Mouse (Mus musculus): Measurements from ENCODE around the gene Map7d1. TPM values are rescaled to one million over a fixed set of nuclear protein-coding genes. Genes with fewer than 3 reads are reported as not detected.

Map7d1 gene
- total RNA-seq, 2 experiments from 2014 or later: 254 to 283 TPM

DNA sequence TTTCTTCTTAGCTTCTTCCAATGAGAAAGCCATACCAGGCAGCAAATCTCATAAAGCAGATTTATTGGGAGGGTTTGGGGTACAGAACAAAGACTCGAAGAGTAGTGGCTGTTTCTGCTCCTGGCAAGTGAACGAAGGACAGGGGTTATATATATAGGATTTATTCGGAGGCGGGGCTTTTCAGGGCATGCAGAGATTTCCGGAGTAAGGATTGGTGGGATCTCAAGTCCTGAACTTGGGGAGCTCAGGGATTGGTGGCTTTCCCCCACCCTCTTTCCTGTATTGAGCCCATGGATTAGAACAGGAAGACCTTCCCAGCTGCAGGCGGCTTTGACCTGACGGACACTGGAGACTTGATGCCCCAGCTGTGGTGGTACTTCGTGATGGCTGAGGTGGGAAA lies 52.1 kb downstream of the Map7d1 start:
- no peak for DNase-seq (ENCODE audit: low spot score in 2 of 2)

DNA sequence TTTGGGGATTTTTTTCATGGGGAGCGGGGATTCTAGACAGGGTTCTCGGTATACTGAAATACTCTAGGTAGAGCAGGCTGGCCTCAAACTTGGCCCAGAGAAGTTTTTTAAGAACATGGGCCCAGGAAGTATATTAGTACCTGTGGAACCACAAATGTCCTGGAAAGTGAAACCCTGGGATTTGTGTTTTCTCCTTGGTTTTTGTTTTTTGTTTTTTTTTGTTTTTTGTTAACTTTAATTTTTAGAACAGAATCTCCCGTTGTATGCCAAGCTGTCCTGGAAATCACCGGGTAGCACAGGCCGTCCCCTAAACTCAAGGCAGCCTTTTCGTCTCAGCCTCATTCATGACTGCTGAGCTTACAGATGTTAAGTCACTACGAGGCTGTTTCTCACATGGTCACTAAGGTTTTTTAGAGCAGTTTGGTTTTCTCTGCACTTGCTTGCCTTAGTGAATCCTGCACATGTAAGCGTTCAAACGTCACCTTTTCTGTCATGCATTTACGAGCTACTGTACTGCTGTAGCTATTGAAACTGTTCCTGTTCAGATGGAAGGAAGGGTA lies 52.7 kb downstream of the Map7d1 start:
- no peak for DNase-seq (ENCODE audit: low spot score in 2 of 2)

DNA sequence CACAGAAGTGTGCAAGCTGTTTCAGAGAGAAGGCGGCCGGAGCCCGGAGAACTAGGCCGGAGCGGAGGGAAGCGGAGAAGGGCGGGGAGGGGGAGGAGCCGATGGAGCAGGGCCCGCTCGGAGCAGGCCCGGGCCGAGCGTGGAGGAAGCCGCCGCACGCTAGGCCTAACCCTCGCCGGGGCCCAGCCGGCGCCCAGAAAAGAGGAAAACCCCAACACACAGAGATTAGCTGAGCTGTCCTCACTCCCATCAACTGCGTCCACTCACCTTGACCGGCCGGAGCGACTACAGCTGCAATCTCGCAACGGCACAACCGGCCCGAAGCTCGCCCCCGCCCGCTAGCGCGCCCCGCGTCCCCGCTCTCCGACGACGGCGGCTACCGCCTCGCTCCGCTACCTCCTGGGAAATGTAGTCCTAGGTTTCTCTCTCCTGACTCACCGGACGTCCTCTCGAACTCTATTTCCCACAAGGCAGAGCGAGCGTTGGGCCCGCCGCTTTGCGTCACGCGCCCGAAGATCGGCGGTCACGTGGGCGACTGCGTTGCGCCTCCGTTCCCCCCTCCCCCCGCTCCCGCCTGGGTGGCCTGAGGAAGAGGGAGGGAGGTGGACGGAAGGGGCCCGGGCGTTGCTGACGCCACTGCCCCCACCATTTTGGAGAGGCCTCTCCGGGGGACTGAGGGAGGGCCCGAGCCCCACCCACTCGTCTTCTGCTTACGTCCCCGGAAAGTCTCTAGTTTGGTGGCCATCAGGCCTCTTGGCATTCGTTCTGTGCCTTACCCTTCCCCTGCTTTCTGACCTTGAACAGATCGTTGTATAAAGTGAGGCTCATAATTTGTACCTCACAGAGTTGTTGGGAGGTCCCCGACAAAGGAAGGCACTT lies 53.6 kb downstream of the Map7d1 start, which contains the start of gene Thrap3:
Gene Thrap3 (minus strand): TSS at position 458 of the 879 bp plus-strand sequence.
- peak; percentile 99 for DNase-seq (ENCODE audit: low spot score in 2 of 2)

DNA sequence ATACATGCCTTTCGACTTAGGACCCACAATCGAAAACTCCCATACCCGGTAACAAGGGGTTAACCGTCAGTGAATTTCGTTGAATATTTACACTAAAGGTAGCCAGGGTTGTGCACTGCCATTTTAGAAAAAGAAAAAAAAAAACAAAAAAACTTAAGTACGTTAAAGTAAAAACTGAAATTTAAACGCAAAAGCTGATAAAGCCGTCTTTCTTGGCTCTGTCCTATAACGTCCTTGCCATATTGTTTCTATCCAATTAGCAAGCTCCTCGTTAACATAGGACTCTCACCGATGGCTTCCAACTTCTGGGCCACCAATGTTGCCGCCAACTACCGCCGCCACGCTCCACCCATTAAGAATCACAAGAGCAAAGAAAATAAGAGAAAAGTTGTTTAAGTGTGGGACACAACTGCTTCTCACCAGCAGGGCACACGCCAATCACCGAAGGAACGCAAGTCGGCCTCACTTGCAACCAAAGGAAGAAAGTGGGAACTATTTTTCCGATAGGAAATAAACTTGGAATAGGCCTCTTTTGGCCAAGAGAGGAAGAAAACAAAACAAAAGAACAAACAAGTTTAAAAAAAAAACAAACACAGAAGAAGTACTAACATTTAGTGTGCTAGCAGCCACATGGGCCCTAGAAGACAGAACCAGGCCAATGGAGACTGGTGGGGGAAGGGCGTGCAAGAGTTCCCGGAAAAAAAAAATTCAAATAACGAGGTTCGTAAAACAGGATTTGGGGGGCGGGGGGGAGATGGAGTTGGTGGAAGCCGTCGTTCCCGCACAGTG lies 54.4 kb downstream of the Map7d1 start:
- peak in 1 of 2 experiments; percentile 48 for DNase-seq (ENCODE audit: low spot score in 2 of 2)

DNA sequence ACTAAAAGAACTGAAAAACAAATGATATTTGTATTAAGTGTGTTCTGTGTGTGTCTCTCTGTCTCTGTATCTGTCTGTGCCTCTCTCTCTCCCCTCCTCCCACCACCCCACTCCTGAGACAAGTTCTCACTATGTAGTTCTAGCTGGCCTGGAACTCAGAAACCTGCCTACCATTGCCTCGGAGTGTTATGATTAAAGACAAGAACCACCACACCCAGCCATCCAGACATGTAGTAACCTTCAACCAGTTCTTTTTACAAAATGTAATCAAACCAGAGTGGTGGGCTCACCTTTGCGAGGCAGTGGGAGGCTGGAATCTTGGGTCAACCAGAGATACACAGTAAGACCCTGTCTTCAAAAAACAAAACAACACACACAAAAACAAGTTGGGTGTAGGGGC lies 55.5 kb downstream of the Map7d1 start:
- DNase-seq (ENCODE audit: low spot score in 2 of 2): no peak

DNA sequence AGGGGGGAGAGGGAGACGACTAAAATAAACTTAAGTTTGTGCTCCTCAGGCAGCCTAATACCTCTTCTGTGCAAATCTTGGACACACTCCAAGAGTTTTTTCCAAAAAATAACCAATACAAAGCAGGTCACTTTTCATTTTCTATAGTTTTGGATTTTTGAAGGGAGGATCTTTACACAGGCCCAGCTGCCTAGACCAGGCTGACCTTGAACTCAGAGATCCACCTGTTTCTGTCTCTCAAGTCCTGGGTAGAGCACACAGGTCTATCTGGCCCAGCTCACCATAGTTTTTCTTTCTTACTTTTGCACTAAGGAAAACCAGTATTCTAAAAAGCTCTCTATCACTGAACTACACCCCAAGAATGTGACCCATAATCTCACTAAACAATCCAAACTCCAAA lies 56.1 kb downstream of the Map7d1 start:
- DNase-seq (ENCODE audit: low spot score in 2 of 2): no peak

DNA sequence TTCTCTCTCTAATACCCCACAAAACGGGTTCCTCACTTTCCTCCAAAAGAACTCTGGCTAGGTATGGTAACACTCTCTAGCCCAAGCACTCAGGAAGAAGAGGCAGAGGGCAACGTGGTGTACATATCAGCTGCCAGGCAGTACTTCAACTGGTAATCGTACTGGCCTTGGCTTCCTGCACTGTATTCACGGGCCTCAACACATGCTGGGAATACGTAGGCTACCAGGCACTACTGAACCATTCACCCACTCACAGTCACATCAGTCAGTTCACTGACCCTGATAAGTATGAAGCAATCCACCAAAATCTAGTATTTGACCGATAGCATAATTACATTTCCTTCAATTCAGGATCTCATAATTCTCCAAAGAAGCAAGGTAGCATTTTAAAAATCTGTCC lies 56.6 kb downstream of the Map7d1 start:
- DNase-seq (ENCODE audit: low spot score in 2 of 2): no peak

DNA sequence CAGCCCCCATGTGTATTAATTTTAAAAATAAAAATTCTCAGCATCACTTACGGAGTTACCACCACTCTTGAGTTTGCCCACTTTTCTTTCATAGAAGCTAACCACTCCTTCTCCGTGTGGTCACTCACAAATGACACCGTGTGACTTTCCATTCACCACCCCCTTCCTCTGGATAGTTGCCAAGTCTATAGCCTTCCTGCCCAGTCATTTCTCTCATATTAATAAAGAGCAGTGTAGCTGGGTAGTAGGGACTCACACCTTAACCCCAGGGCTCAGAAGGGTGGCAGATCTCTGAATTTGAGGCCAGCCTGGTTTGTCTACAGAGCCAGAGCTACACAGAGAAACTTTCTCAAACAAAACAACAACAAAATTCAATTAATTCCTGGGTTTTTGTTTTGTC lies 58.7 kb downstream of the Map7d1 start:
- no peak for DNase-seq (ENCODE audit: low spot score in 2 of 2)

DNA sequence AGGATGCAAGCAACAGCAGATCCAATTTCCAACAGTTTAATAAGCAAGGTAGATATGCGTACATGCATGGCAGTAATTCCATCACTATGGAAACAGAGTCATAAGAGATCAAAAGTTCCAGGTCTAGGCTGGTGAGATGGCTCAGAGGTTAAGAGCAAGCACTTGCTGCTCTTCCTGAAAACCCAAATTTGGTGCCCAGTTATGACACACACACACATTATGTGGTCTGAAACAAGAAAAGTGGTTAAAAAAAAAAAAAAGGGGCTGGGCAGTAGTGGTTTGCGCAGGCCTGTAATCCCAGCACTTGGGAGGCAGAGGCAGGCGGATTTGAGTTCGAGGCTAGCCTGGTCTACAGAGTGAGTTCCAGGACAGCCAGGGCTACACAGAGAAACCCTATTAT lies 61.2 kb downstream of the Map7d1 start:
- no peak for DNase-seq (ENCODE audit: low spot score in 2 of 2)

DNA sequence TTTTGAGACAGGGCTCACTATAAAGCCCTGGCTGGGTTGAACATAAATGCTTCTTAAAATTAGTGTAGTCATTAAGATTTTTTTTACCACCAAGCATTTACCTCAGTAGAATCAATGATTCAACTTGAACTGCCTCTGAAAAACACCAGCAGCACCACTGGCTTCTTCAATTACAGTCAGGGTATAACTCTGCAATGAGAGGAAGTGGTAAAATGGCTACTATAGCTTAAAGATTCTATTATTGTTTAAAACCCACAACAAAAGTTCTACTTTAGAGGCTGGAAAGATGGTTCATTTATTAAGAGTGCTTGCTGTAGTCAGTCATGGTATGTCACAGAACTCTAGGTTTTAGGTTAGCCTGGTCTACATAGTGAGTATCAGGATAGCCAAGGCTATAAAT lies 61.9 kb downstream of the Map7d1 start:
- DNase-seq (ENCODE audit: low spot score in 2 of 2): no peak

DNA sequence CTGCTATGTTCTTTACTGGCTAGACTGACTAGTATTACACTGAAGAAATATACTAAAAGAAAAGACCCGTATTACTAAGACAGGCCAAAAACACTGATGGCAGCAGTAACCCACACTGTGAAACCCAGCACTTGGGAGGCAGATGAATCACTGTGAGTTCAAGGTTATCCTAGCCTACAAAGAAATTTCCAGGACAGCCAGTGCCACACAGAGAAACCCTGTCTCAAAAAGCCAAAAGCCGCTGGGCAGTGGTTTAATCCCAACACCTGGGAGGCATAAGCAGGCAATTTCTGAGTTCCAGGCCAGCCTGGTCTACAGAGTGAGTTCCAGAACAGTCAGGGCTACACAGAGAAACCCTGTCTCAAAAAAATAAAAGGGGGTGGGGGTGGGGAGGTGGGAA lies 65.5 kb downstream of the Map7d1 start:
- DNase-seq (ENCODE audit: low spot score in 2 of 2): no peak

DNA sequence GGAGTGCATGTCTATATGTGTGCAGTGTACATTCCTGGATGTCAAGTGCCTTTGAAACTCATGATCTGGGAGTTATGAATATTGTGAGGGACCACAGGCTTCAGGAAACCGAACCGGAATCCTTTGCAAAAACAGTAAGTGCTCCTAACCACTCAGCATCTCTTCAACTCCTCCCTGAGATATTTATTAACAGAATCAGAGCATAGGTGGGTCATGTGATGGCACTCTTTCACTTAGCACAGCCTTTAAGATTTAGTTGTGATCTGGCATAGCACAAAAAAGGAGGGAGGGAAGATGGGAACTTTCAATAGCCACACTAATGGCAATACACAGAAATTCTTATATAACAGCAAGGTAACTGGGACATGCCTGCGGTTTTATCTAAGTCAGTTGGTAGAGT lies 69.0 kb downstream of the Map7d1 start:
- DNase-seq (ENCODE audit: low spot score in 2 of 2): no peak

DNA sequence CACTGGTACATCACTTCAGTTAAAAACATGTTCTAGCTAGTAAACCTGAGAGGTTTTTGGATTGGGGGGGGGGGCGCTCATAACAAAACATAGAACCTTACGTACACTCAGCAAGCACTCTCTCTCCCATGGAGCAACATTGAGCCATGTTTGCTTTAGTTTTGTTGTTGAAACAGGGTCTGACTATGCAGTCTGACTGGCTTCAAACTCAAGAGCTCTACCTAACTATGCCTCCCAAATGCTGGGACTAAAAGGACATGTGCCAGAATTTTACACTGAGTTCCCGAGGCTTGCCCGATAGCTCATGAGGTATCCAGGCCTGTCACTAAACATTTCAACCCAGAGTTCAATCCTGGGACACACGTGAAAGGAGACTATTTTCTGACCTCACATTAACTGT lies 73.1 kb downstream of the Map7d1 start:
- DNase-seq (ENCODE audit: low spot score in 2 of 2): no peak

Other genes with a start within 250 kb of the Map7d1 start
- under 1 TPM; 0.29 to 0.93 TPM for gene Csf3r, start 231.8 kb downstream of the Map7d1 start, total RNA-seq (2021)
- gene Mrps15, start 209.4 kb downstream of the Map7d1 start, total RNA-seq (2021): 10 to 100 TPM; 57.4 to 57.7 TPM
- gene Oscp1, start 197.8 kb downstream of the Map7d1 start, total RNA-seq (2021): 1 to 10 TPM; 4.4 to 4.6 TPM
- 10 to 100 TPM; 16.2 to 16.9 TPM for gene Lsm10, start 159.7 kb downstream of the Map7d1 start, total RNA-seq (2021)
- 10 to 100 TPM; 34.4 to 39.0 TPM for gene Stk40, start 152.4 kb downstream of the Map7d1 start, total RNA-seq (2021)
- gene Eva1b, start 108.6 kb downstream of the Map7d1 start, total RNA-seq (2021): 10 to 100 TPM; 31.8 to 33.8 TPM
- 1 to 10 TPM; 2.9 TPM for gene Sh3d21, start 92.9 kb downstream of the Map7d1 start, total RNA-seq (2021)
- 100 to 1,000 TPM; 182 to 188 TPM for gene Thrap3, start 53.6 kb downstream of the Map7d1 start, total RNA-seq (2021)
- gene Trappc3, start 6.0 kb upstream of the Map7d1 start, total RNA-seq (2021): 10 to 100 TPM; 36.6 to 37.3 TPM
- gene Col8a2, start 30.4 kb upstream of the Map7d1 start, total RNA-seq (2021): 10 to 100 TPM in 1 of 2 experiments, 1 to 10 TPM in 1; 7.0 to 10.1 TPM
- gene Adprhl2, start 65.4 kb upstream of the Map7d1 start, total RNA-seq (2021): 10 to 100 TPM; 20.8 to 21.2 TPM
- 1 to 10 TPM; 1.2 to 1.6 TPM for gene Tekt2, start 69.3 kb upstream of the Map7d1 start, total RNA-seq (2021)
- gene Ago3, start 173.2 kb upstream of the Map7d1 start, total RNA-seq (2021): 10 to 100 TPM; 14.1 to 17.5 TPM
- gene Ago1, start 212.2 kb upstream of the Map7d1 start, total RNA-seq (2021): 10 to 100 TPM; 16.8 to 17.0 TPM